Mouse (Mus musculus) spleen, postnatal 36 days (tissue): ENCODE measurements around the gene Gm11114.

Experiments
- DNase-seq, 2 experiments: peaks; one replicate each; pipeline ENCODE4 v3.0.0; 2022; ENCODE audit warnings: low spot score in 2 of 2, mixed read lengths in 1 of 2

The Gm11114 gene

GRCm38 (mm10) chr9:85357154-85357860 lies 44.7 kb downstream of the Gm11114 start:
- no peak for DNase-seq
